8 mouse cellular contexts compared by ENCODE assay signal in the genomic region with DNA sequence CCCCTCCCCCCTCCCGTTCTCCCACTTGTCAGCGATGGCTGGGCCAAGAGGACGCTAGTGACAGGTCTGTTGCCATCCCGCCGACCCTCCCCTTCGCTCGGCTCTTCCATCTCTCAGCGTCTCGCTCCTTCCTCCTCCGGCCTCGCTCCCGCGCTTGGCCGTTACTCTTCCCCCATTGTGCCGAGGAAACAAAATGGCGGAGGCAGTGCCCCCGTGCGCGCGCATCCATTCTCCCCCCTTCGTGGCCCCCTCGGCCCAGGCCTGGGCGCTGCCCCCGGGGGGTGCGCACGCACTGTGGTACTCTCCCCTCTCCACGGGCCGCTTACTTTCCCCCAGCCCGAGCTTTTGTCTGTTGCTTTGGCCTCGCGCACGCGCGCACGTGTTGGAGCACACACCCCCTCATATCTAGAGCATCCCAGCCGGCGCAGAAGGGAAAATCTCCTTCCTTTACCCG. TPM values are rescaled to one million over a fixed set of nuclear protein-coding genes. Genes with fewer than 3 reads are reported as not detected.
A peak's percentile ranks its signal among the peaks of the same experiment; 100 is the strongest.
DNase-seq lines count a peak whose midpoint lies in the region; ATAC-seq and TF ChIP-seq lines count a peak whose summit lies in the region.

No protein-coding gene starts in this region.

- peak overlapping the region; percentile 64 for H3K4me2 ChIP-seq in embryonic facial prominence, embryonic 14.5 days (ENCODE audit: low read depth, low read length)
- H3K4me2 ChIP-seq in kidney, embryonic 15.5 days: peak overlapping the region; percentile 70
- H3K4me2 ChIP-seq in myocyte (ENCODE audit: low read depth): peak overlapping the region; percentile 96

- peak overlapping the region; percentile 92 for H3K9ac ChIP-seq in embryonic facial prominence, embryonic 14.5 days (ENCODE audit: low read depth, low read length)
- peak overlapping the region; percentile 75 for H3K9ac ChIP-seq in kidney, embryonic 15.5 days
- H3K9ac ChIP-seq in liver, adult 2 months (ENCODE audit: low read depth, low read length): peak overlapping the region; percentile 83

- no peaks in the 10 kb centered on the region for H3K9me3 ChIP-seq in embryonic facial prominence, embryonic 14.5 days (ENCODE audit: control insufficient read depth, low read length)
- H3K9me3 ChIP-seq in kidney, embryonic 15.5 days (replicated peaks): no peaks in the 10 kb centered on the region

- H3K36me3 ChIP-seq in embryonic facial prominence, embryonic 14.5 days (ENCODE audit: control insufficient read depth, insufficient read depth, low read length): peaks cover 17% of the 10 kb centered on the region
- H3K36me3 ChIP-seq in kidney, embryonic 15.5 days: peaks cover 18% of the 10 kb centered on the region
- no peaks in the 10 kb centered on the region for H3K36me3 ChIP-seq in liver, adult 2 months (ENCODE audit: control insufficient read depth, insufficient read depth, low read length)
- H3K36me3 ChIP-seq in myocyte (ENCODE audit: control insufficient read depth, insufficient read depth): no peaks in the 10 kb centered on the region

- TF ChIP-seq POLR2A in liver, adult 2 months (IDR thresholded peaks at IDR 0.05; ENCODE audit: extremely low read depth, insufficient read depth, low read length): no peak
- peak; percentile 15 for TF ChIP-seq POLR2A in myocyte (IDR thresholded peaks at IDR 0.05; ENCODE audit: insufficient read length, low read depth)

- ATAC-seq in embryonic facial prominence, embryonic 14.5 days (ENCODE audit: low read depth): peak; percentile 42
- ATAC-seq in kidney, embryonic 15.5 days (replicated peaks; ENCODE audit: low FRiP score): peak; percentile 72

- peak overlapping the region; percentile 97 for H3ac ChIP-seq in myocyte (ENCODE audit: control insufficient read depth, insufficient read length)

- no peaks in the 10 kb centered on the region for H3K27me3 ChIP-seq in embryonic facial prominence, embryonic 14.5 days (replicated peaks; ENCODE audit: control insufficient read depth, insufficient read depth, low read length)
- H3K27me3 ChIP-seq in kidney, embryonic 15.5 days: no peaks in the 10 kb centered on the region
- H3K27me3 ChIP-seq in liver, adult 2 months (ENCODE audit: control insufficient read depth, insufficient read depth, low read length): no peaks in the 10 kb centered on the region
- H3K27me3 ChIP-seq in myocyte (ENCODE audit: control insufficient read depth, insufficient read depth, insufficient read length): no peaks in the 10 kb centered on the region

- H3K4me1 ChIP-seq in embryonic facial prominence, embryonic 14.5 days (ENCODE audit: control insufficient read depth, insufficient read depth, low read length): peaks cover 5% of the 10 kb centered on the region
- H3K4me1 ChIP-seq in kidney, embryonic 15.5 days: peaks cover 30% of the 10 kb centered on the region
- H3K4me1 ChIP-seq in liver, adult 2 months (ENCODE audit: control insufficient read depth, insufficient read depth, low read length): peaks cover 6% of the 10 kb centered on the region

- 1% methylated on average over 37 of the region's 38 CpGs for WGBS in embryonic facial prominence, embryonic 14.5 days
- under 1% methylated on average over 38 of the region's 38 CpGs for WGBS in kidney, embryonic 15.5 days
- under 1% methylated on average over 38 of the region's 38 CpGs for WGBS in liver, adult 2 months

- peaks cover 28% of the 10 kb centered on the region for H3K79me2 ChIP-seq in liver, adult 2 months (ENCODE audit: control insufficient read depth, insufficient read depth, low read length)
- H3K79me2 ChIP-seq in myocyte (ENCODE audit: control insufficient read depth, insufficient read depth): peaks cover 51% of the 10 kb centered on the region

- TF ChIP-seq CTCF in liver, adult 2 months (IDR thresholded peaks at IDR 0.05; ENCODE audit: low read depth, low read length): no peak

- peak overlapping the region; percentile 57 for H3K4me3 ChIP-seq in embryonic facial prominence, embryonic 14.5 days (ENCODE audit: low read depth, low read length)
- peak overlapping the region; percentile 67 for H3K4me3 ChIP-seq in kidney, embryonic 15.5 days (replicated peaks)
- H3K4me3 ChIP-seq in liver, adult 2 months (ENCODE audit: insufficient read depth, low read depth, low read length): peak overlapping the region; percentile 98
- H3K4me3 ChIP-seq in myocyte: peak overlapping the region; percentile 97

- peak overlapping the region; percentile 90 for H3K27ac ChIP-seq in embryonic facial prominence, embryonic 14.5 days (replicated peaks; ENCODE audit: low read depth, low read length)
- H3K27ac ChIP-seq in kidney, embryonic 15.5 days: peak overlapping the region; percentile 93
- H3K27ac ChIP-seq in liver, adult 2 months (replicated peaks; ENCODE audit: insufficient read depth, low read depth, low read length): no peak overlapping the region; the same call in 1 of the 2 replicates

- peak; percentile 65 for DNase-seq in 3T3-L1 (ENCODE audit: low read depth, low spot score)
- peak; percentile 44 to 56 for DNase-seq in adrenal gland, postnatal 4 days (ENCODE audit: low spot score in 2 of 2)
- DNase-seq in embryonic facial prominence, embryonic 14.5 days (ENCODE audit: low spot score): peak; percentile 81
- DNase-seq in heart, adult 9 months (ENCODE audit: low spot score in 2 of 2): peak; percentile 58 to 81
- peak; percentile 17 for DNase-seq in liver, adult 2 months (ENCODE audit: extremely low read depth, low read depth, low spot score)
- DNase-seq in spleen, postnatal 4 days (ENCODE audit: low spot score in 2 of 2): peak; percentile 80 to 93

TF ChIP-seq in myocyte, 11 proteins besides CTCF, POLR2A, EP300 and RAD21:
- peak; percentile 74 for TF ChIP-seq MAX (IDR thresholded peaks at IDR 0.05; ENCODE audit: low read depth)
- no peak for TF ChIP-seq TCF3 (IDR thresholded peaks at IDR 0.05; ENCODE audit: insufficient read length, low read depth)

RNA-seq across cellular contexts. Expression of gene Ilf3, which starts 0.5 kb away (rescaled TPM):
- 100 to 1,000 TPM; 107 to 118 TPM for total RNA-seq in adrenal gland, postnatal 4 days (2021)
- 139 and 177 TPM in 2 replicates for polyA plus RNA-seq in embryonic facial prominence, embryonic 14.5 days (2014; fragmentation: Nextera tagmentation; extraction: Ambion mirVana)
- polyA plus RNA-seq in kidney, embryonic 15.5 days (2015; fragmentation: Nextera tagmentation; extraction: Ambion mirVana): 208 and 221 TPM in 2 replicates
- 9.5 and 13.0 TPM in 2 replicates for total RNA-seq in liver, adult 2 months (2014; rRNA removed)
- polyA plus RNA-seq in liver, adult 2 months (2012; rRNA removed): 9.1 and 13.5 TPM in 2 replicates
- 56.6 TPM for polyA plus RNA-seq in myocyte (2012; fragmentation: generic; extraction: Trizol)

RNA-seq across cellular contexts. Expression of gene Qtrt1, which starts 43.5 kb away (rescaled TPM):
- total RNA-seq in adrenal gland, postnatal 4 days (2021): 10 to 100 TPM; 34.0 to 35.3 TPM
- polyA plus RNA-seq in embryonic facial prominence, embryonic 14.5 days (2014; fragmentation: Nextera tagmentation; extraction: Ambion mirVana): 36.9 and 49.4 TPM in 2 replicates
- polyA plus RNA-seq in kidney, embryonic 15.5 days (2015; fragmentation: Nextera tagmentation; extraction: Ambion mirVana): 56.5 and 63.3 TPM in 2 replicates
- total RNA-seq in liver, adult 2 months (2014; rRNA removed): 5.6 TPM in 2 replicates
- 8.3 and 15.7 TPM in 2 replicates for polyA plus RNA-seq in liver, adult 2 months (2012; rRNA removed)
- 55.3 TPM for polyA plus RNA-seq in myocyte (2012; fragmentation: generic; extraction: Trizol)

RNA-seq across cellular contexts. Expression of gene Slc44a2, which starts 47.7 kb away (rescaled TPM):
- total RNA-seq in adrenal gland, postnatal 4 days (2021): 10 to 100 TPM; 73.6 to 75.4 TPM
- polyA plus RNA-seq in embryonic facial prominence, embryonic 14.5 days (2014; fragmentation: Nextera tagmentation; extraction: Ambion mirVana): 111 and 132 TPM in 2 replicates
- 85.4 and 97.1 TPM in 2 replicates for polyA plus RNA-seq in kidney, embryonic 15.5 days (2015; fragmentation: Nextera tagmentation; extraction: Ambion mirVana)
- 3.8 and 4.9 TPM in 2 replicates for total RNA-seq in liver, adult 2 months (2014; rRNA removed)
- 3.9 and 5.8 TPM in 2 replicates for polyA plus RNA-seq in liver, adult 2 months (2012; rRNA removed)
- 173 TPM for polyA plus RNA-seq in myocyte (2012; fragmentation: generic; extraction: Trizol)

RNA-seq across cellular contexts. Expression of gene Ap1m2, which starts 56.0 kb away (rescaled TPM):
- 1 to 10 TPM in 1 of 2 experiments, not detected in 1; 3.4 TPM for total RNA-seq in adrenal gland, postnatal 4 days (2021)
- polyA plus RNA-seq in embryonic facial prominence, embryonic 14.5 days (2014; fragmentation: Nextera tagmentation; extraction: Ambion mirVana): 20.8 and 22.7 TPM in 2 replicates
- polyA plus RNA-seq in kidney, embryonic 15.5 days (2015; fragmentation: Nextera tagmentation; extraction: Ambion mirVana): 35.9 and 37.1 TPM in 2 replicates
- total RNA-seq in liver, adult 2 months (2014; rRNA removed): 0.07 and 0.55 TPM in 2 replicates
- polyA plus RNA-seq in liver, adult 2 months (2012; rRNA removed): 0.06 and 0.28 TPM in 2 replicates
- not detected for polyA plus RNA-seq in myocyte (2012; fragmentation: generic; extraction: Trizol)

RNA-seq across cellular contexts. Expression of gene Dnm2, which starts 56.5 kb away (rescaled TPM):
- 100 to 1,000 TPM; 111 to 116 TPM for total RNA-seq in adrenal gland, postnatal 4 days (2021)
- 65.8 and 69.3 TPM in 2 replicates for polyA plus RNA-seq in embryonic facial prominence, embryonic 14.5 days (2014; fragmentation: Nextera tagmentation; extraction: Ambion mirVana)
- 75.3 and 79.1 TPM in 2 replicates for polyA plus RNA-seq in kidney, embryonic 15.5 days (2015; fragmentation: Nextera tagmentation; extraction: Ambion mirVana)
- total RNA-seq in liver, adult 2 months (2014; rRNA removed): 28.9 and 32.3 TPM in 2 replicates
- 57.3 and 74.4 TPM in 2 replicates for polyA plus RNA-seq in liver, adult 2 months (2012; rRNA removed)
- 157 TPM for polyA plus RNA-seq in myocyte (2012; fragmentation: generic; extraction: Trizol)

Comparison
In these comparisons a context has a peak if more than half of its experiments do, and no peak if none do; other contexts are left out.
1. DNase-seq: peak in every context shown above with its lines; median percentile 86 in spleen, postnatal 4 days; 81 in embryonic facial prominence, embryonic 14.5 days; 70 in heart, adult 9 months; 65 in 3T3-L1; 50 in adrenal gland, postnatal 4 days; 17 in liver, adult 2 months.
2. RNA of gene Slc44a2, which starts 47.7 kb away (polyA plus RNA-seq): 173 TPM in myocyte (single experiment), 111 to 132 TPM in embryonic facial prominence, embryonic 14.5 days and 85.4 to 97.1 TPM in kidney, embryonic 15.5 days; 3.9 to 5.8 TPM in liver, adult 2 months; every median in the first group is over 10 times any median in the second.
3. Peak in every context shown above with its lines, with median percentiles within 50 percentile points of each other: H3K4me2 ChIP-seq, H3K4me3 ChIP-seq and H3K9ac ChIP-seq.